Mouse (Mus musculus) neural tube, embryonic 15.5 days (tissue): ENCODE results near the gene Crcp. TPM values are rescaled to one million over a fixed set of nuclear protein-coding genes. Genes with fewer than 3 reads are reported as not detected.

ENCODE experiments used
- ATAC-seq: fragments of 200-750 bp; cut with Nextera tagmentation; 2 replicates; pipeline ENCODE4 v1.8.0; 2017; ENCODE audit warnings: mild to moderate bottlenecking, moderate TSS enrichment, moderate library complexity; ENCODE audit not compliant: low FRiP score
- H3K27ac ChIP-seq: fragments of 300-500 bp; sonication (generic); replicated peaks from 2 replicates; pipeline ENCODE4 v1.5.1; 2015; ENCODE audit warnings: mild to moderate bottlenecking, inconsistent platforms
- H3K27me3 ChIP-seq: fragments of 300-500 bp; sonication (generic); replicated peaks from 2 replicates; pipeline ENCODE4 v1.6.1; 2015; ENCODE audit warnings: inconsistent platforms
- H3K36me3 ChIP-seq: fragments of 300-500 bp; sonication (generic); 2 replicates; pipeline ENCODE4 v1.6.1; 2015; ENCODE audit warnings: inconsistent platforms
- H3K4me1 ChIP-seq: fragments of 300-500 bp; sonication (generic); 2 replicates; pipeline ENCODE4 v1.6.1; 2015; ENCODE audit warnings: inconsistent platforms
- H3K4me2 ChIP-seq: fragments of 300-500 bp; sonication (generic); 2 replicates; pipeline ENCODE4 v1.6.1; 2015; ENCODE audit warnings: inconsistent platforms, mild to moderate bottlenecking, moderate library complexity
- H3K4me3 ChIP-seq: fragments of 300-500 bp; sonication (generic); replicated peaks from 2 replicates; pipeline ENCODE4 v1.5.1; 2015; ENCODE audit warnings: mild to moderate bottlenecking, inconsistent platforms
- H3K9ac ChIP-seq: fragments of 300-500 bp; sonication (generic); replicated peaks from 2 replicates; pipeline ENCODE4 v1.6.1; 2015; ENCODE audit warnings: mild to moderate bottlenecking, inconsistent platforms
- H3K9me3 ChIP-seq: fragments of 300-500 bp; sonication (generic); replicated peaks from 2 replicates; pipeline ENCODE4 v1.6.1; 2016; ENCODE audit warnings: inconsistent platforms
- WGBS: fragments of 180-500 bp; shearing (Covaris S2); methylation state at CpG from one replicate; pipeline ENCODE4 v1.1.7; 2015; ENCODE audit warnings: mixed read lengths; 5-methylcytosine and 5-hydroxymethylcytosine counted together
- polyA plus RNA-seq: library from polyadenylated mRNA; unstranded; fragments of >200 nt; fragmentation: Nextera tagmentation; extraction: Ambion mirVana; gene quantifications from 2 replicates; pipeline ENCODE4 v1.2.1, GENCODE M21; 2015

Gene Crcp
- polyA plus RNA-seq, 1 experiment from 2014 or later, result 80.4 TPM

DNA sequence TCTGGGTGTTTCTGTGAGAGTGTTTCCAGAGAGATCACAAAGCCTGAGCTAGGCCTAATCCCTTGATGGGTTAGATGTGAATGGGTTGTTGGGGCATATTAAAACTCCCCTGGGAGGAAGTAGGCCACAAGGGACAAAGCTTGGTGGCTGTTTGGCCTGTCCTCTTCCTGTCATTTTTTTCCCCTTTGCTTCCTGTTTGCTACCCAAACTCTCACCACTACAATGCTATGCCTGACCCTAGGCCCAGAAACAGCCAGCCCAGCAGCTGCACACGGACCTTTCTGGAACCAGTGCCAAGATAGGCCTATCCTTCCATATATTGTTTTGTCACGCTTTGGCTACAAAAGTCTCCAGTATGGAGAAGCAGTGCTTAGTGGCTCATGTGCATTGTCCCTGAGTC, 33.0 kb downstream of the Crcp start:
- ATAC-seq, result no peak
- whole genome bisulfite sequencing, result 79% methylated on average over 2 of the region's 2 CpGs
- peak overlapping the region; percentile 37; the same call in 1 of the 2 replicates for H3K27ac ChIP-seq

DNA sequence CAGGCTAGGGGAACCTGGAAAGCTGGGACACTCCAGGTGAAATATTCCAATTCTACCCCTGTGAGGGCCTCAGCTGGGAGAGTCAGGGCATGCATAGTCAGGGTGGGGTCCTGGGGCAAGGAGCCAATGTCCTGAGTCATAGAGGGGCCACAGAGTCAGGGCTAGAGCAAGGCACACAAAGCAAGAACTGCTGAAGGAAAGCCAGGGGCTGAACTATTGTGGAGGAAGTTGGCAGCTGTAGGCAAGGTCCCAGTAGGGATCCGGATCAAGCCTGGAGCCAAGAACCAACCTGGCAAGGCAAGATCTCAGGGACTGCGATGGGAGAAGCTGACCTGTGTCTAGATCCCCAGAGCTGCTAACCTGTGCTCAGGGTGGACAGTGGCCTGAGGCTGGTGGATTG, 34.7 kb downstream of the Crcp start:
- 69% methylated on average over 2 of the region's 2 CpGs for WGBS
- Histone ChIP-seq H3K27me3 (no peaks in the 10 kb centered on the region), H3K4me2 (no peak overlapping the region), H3K27ac (no peak overlapping the region), H3K9me3 (no peaks in the 10 kb centered on the region), H3K9ac (no peak overlapping the region), H3K36me3 (peaks cover 25% of the 10 kb centered on the region), H3K4me1 (no peaks in the 10 kb centered on the region), H3K4me3 (no peak overlapping the region)
- ATAC-seq, result no peak

More for the DNA sequence above, 33.0 kb downstream of the Crcp start:
- H3K9ac ChIP-seq, result no peak overlapping the region
- no peaks in the 10 kb centered on the region for H3K4me1 ChIP-seq
- H3K9me3 ChIP-seq, result no peaks in the 10 kb centered on the region
- no peaks in the 10 kb centered on the region for H3K27me3 ChIP-seq
- H3K4me3 ChIP-seq, result no peak overlapping the region
- H3K4me2 ChIP-seq, result no peak overlapping the region
- peaks cover 25% of the 10 kb centered on the region for H3K36me3 ChIP-seq

DNA sequence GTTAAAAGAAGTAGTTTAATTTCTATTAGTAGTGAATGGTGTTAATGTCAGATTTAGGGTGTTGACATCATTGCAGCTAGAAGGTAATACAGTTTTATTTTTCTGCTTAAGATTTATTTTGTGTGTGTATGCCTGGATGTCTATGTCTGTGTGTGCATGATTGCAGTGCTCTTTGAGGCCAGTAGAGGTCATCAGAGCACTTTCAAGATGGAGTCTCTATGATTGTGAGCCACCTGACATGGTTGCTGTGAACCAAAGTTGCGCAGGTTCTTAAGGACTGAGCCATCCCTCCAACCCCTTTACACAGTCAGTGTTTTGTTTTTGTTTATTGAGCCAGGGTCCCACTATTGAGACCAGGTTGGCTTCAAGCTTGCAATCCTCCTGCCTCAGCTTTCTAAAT, 36.5 kb downstream of the Crcp start:
- ATAC-seq, result no peak
- Histone ChIP-seq H3K36me3 (peaks cover 9% of the 10 kb centered on the region), H3K4me3 (no peak overlapping the region), H3K4me2 (no peak overlapping the region), H3K27ac (no peak overlapping the region), H3K9me3 (no peaks in the 10 kb centered on the region), H3K9ac (no peak overlapping the region), H3K27me3 (no peaks in the 10 kb centered on the region), H3K4me1 (no peaks in the 10 kb centered on the region)
- 93% methylated on average over 1 of the region's 1 CpGs for WGBS

DNA sequence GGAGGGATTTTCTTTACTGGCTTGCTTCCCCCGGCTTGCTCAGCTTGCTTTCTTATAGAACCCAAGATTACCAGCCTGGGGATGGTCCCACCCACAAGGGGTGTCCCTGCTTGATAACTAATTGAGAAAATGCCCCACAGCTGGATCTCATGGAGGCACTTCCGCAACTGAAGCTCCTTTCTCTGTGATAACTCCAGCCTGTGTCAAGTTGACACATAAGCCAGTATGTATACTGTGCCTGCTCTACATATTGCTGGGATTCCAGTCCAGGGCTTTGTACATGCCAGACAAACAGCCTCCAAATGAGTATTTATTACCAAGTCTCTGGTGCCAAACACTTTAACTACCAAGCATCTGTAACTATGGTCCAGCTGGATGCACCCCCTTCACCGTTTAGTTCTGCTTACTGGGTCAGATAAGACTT, 38.8 kb downstream of the Crcp start:
- Histone ChIP-seq H3K9ac (no peak overlapping the region), H3K4me1 (no peaks in the 10 kb centered on the region), H3K4me3 (no peak overlapping the region), H3K27ac (no peak overlapping the region), H3K27me3 (no peaks in the 10 kb centered on the region), H3K4me2 (no peak overlapping the region), H3K36me3 (no peaks in the 10 kb centered on the region), H3K9me3 (no peaks in the 10 kb centered on the region)
- no peak for ATAC-seq
- WGBS, result 76% methylated on average over 3 of the region's 3 CpGs

DNA sequence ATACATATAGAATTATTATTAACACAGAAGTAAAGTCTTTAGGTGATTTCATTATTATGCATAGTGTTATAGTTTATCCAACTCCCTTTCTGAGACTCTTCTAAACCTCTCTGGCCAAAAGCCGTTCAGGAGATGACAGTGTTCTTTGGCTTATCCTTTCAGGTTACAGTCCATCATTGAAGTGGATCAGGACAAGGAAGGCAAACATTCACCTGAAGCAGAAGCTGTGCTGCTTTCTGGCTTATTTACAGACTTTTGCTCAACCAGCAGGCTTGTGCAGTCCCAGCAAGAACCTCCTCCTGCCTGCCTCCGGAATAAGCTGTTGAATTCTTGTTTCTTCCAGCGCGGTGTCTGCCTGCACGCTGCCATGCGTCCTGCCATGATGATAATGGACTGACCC, 43.9 kb downstream of the Crcp start, which contains the start of gene Tpst1:
Gene Tpst1 (plus strand): TSS at position 301 of the 400 bp plus-strand sequence.
- Histone ChIP-seq H3K27ac (no peak within 1 kb of the TSS), H3K9me3 (no peaks in the 10 kb centered on the region), H3K4me1 (no peaks in the 10 kb centered on the region), H3K9ac (no peak within 1 kb of the TSS), H3K4me3 (no peak within 1 kb of the TSS), H3K36me3 (no peaks in the 10 kb centered on the region), H3K4me2 (no peak within 1 kb of the TSS), H3K27me3 (no peaks in the 10 kb centered on the region; the same call in 1 of the 2 replicates)
- no peak for ATAC-seq
- WGBS, result 95% methylated on average over 6 of the region's 6 CpGs

DNA sequence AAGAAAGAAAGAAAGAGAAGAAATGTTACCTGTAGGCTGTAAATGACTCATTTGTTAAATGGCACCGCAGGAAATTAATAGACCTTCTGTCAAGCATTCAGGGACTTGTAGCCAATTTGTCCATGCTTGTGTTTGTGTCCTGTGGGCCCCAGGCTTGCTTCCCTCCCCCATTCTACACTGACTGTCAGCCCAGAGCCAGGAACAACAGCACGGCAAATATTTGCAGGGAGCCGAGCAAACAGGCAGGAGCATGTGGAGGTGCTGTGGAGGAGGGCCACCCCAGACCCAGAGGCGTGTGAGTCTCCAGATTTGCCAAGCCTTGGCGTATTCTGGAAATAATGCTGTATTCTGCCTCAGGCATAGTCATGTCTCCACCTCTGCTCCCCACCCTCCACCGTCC, 45.4 kb downstream of the Crcp start:
- Histone ChIP-seq H3K4me3 (no peak overlapping the region), H3K4me1 (peaks cover 6% of the 10 kb centered on the region), H3K4me2 (no peak overlapping the region), H3K27ac (no peak overlapping the region), H3K27me3 (no peaks in the 10 kb centered on the region; the same call in 1 of the 2 replicates), H3K36me3 (no peaks in the 10 kb centered on the region), H3K9me3 (no peaks in the 10 kb centered on the region), H3K9ac (no peak overlapping the region)
- ATAC-seq, result no peak
- WGBS, result 77% methylated on average over 6 of the region's 6 CpGs

DNA sequence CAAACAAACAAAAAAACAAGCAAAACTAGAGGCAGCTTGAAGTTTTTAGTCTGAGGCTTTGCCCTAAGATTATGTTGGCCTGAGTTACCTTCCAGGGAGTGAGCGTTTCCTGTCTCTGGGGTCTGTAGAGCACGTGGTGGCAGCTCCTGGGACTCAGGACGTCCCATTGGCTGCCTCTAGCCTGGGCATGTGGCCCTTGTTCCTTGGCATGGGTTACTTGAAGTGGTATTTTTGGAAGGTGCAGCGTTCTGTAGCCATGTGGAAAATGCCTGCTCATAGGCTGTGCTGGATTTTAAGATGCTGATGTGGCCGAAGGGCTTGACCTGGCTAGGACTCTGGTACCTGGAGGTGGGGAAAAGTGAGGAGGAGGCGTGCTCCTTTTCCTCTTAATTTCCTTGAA, 47.3 kb downstream of the Crcp start:
- WGBS, result 75% methylated on average over 6 of the region's 6 CpGs

DNA sequence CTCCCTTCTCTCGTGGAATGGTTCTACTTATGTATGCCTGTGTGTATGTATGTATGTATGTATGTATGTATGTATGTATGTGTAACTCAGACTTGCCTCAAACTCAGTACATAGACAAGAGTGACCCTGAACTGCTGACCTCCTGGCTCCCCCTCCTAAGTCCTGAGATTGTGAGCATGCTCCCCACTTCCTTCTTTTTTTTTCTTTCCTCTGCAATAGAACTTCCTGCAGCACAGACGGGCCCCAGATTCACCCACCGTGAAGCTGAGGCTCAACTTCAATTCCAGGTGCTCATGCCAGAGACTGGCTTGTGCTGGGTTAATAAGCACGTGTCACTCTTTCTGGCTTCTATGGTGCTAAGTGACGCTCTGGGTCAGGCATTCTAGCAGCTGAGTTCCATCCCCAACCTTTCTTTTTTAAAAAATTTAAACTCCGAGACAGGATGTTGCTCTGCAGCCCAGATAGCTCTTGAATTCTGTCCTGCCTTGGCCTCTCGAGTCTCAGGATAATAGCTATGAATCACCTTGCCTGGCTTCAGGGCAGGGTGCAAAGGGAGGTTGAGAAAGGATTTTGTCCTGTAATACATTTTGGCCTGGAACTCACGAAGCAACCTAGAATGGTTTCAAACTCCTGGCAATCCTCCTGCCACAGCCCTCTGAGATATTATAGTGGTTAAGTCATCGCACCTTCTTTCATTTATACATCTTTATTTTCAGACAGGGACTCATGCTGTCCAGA, 49.2 kb downstream of the Crcp start:
- 76% methylated on average over 9 of the region's 9 CpGs for WGBS
- Histone ChIP-seq H3K4me3 (no peak overlapping the region), H3K4me2 (no peak overlapping the region), H3K36me3 (peaks cover 4% of the 10 kb centered on the region; the same call in 1 of the 2 replicates), H3K27me3 (no peaks in the 10 kb centered on the region; the same call in 1 of the 2 replicates), H3K27ac (no peak overlapping the region), H3K9me3 (0 out of 2 replicates have a peak, but pooled peaks cover 5% of the 10 kb centered on the region), H3K4me1 (peaks cover 20% of the 10 kb centered on the region), H3K9ac (0 out of 2 replicates have a peak overlapping the region, but pooled peaks have one; percentile 50)
- no peak for ATAC-seq

More for the DNA sequence above, 47.3 kb downstream of the Crcp start:
- Histone ChIP-seq H3K4me1 (peaks cover 20% of the 10 kb centered on the region), H3K36me3 (peaks cover 1% of the 10 kb centered on the region; the same call in 1 of the 2 replicates), H3K27ac (no peak overlapping the region), H3K27me3 (no peaks in the 10 kb centered on the region; the same call in 1 of the 2 replicates), H3K4me3 (no peak overlapping the region), H3K9ac (no peak overlapping the region), H3K9me3 (0 out of 2 replicates have a peak, but pooled peaks cover 2% of the 10 kb centered on the region), H3K4me2 (no peak overlapping the region)
- no peak for ATAC-seq

DNA sequence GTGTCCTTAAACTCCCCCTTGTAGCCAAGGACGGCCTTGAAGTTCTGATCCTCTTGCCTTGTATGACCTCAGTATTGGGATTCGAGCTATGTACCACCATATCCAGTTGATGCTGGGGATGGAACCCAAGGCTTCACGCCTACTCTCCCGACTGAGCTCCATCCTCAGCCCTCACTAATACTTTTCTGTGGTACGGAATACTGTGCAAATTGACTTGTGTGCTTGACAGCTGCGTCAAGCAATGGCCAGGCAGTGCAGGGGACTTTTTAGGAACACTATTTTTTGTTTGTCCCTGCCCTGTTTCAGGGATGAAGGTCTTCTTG, 49.7 kb downstream of the Crcp start:
- Histone ChIP-seq H3K4me3 (peak overlapping the region; percentile 55), H3K9me3 (0 out of 2 replicates have a peak, but pooled peaks cover 5% of the 10 kb centered on the region), H3K27ac (peak overlapping the region; percentile 72), H3K27me3 (no peaks in the 10 kb centered on the region; the same call in 1 of the 2 replicates), H3K36me3 (peaks cover 4% of the 10 kb centered on the region; the same call in 1 of the 2 replicates), H3K9ac (peak overlapping the region; percentile 50), H3K4me1 (peaks cover 20% of the 10 kb centered on the region), H3K4me2 (peak overlapping the region; percentile 75)
- 43% methylated on average over 6 of the region's 6 CpGs for WGBS
- ATAC-seq, result peak; percentile 45

DNA sequence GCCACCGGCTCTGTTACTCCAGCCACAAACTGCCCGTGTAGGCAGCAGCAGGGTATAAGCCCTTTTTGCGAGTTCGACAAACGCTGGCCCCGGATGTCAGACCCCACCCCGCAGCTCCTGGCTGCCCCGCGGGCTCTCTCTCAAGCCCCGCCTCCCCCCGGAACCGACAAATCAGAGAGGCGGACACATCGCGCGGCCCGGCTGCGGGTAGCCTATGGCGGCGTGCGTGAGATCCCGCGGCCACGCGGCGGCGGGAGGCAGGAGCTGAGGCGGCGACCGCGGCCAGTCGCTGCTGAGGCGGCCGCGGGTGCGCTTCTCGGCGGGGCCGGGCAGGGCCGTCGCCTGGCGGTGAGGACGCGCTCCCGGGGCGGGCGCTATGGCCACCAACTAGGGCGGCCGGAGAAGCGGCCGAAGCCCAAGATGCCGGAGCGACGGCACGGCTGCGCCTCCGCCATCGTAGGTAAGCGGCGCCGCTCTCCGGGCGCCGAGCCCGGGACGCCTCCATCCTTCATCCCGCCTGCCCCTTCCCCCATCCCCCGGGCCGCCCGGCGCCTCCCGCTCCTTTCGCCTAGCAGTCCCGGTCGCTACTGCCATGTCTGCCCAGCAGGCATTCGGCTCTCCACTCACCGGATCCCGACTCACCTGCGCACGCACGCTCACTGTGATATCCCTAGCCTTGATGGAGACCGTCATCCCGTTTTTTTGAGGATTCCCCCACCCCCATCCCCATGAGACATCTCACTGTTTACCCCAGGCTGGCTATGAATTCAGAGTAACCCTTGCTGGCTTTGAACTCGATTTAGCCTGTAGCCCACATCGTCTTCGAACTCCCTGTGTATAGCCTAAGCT, 50.3 kb downstream of the Crcp start:
- ATAC-seq, result peak; percentile 99
- Histone ChIP-seq H3K4me1 (peaks cover 20% of the 10 kb centered on the region), H3K27ac (peak overlapping the region; percentile 72), H3K36me3 (peaks cover 4% of the 10 kb centered on the region; the same call in 1 of the 2 replicates), H3K27me3 (no peaks in the 10 kb centered on the region; the same call in 1 of the 2 replicates), H3K9ac (peak overlapping the region; percentile 61), H3K4me3 (peak overlapping the region; percentile 55), H3K9me3 (0 out of 2 replicates have a peak, but pooled peaks cover 5% of the 10 kb centered on the region), H3K4me2 (peak overlapping the region; percentile 75)
- WGBS, result under 1% methylated on average over 73 of the region's 86 CpGs

DNA sequence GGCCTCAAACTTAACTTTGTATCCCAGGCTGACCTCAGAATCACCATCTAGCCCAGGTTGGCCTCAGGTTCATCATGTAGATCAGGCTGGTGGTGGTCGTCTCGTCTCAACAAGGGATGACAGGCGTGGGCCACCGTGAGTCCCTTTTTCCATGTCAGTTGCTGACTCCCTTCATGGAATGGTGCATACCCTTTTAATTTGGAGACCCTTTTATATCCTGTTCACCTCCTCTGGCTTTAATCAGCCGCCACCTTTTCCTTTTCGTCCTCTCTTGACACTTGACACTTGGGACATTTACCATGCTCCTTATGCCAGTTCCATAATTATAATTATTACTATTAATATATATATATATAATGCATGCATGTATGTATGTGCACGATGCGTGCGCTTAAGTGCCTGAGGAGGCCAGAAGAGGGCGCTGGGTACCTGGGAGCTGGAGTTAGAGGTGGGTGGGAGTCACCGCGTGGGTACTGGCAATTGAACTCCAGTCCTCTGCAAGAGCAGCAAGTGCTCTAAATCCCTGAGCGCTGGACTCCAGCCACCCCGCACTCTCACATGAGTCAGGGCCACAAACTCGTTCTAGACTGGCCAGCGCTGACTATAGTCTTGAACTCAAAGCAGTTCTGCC, 51.1 kb downstream of the Crcp start:
- 0 out of 2 replicates have a peak, but pooled peaks have one; percentile 5 for ATAC-seq

More for the DNA sequence above, 51.1 kb downstream of the Crcp start:
- Histone ChIP-seq H3K36me3 (peaks cover 4% of the 10 kb centered on the region; the same call in 1 of the 2 replicates), H3K9ac (peak overlapping the region; percentile 61), H3K4me3 (peak overlapping the region; percentile 55), H3K27me3 (no peaks in the 10 kb centered on the region; the same call in 1 of the 2 replicates), H3K4me2 (peak overlapping the region; percentile 75), H3K4me1 (peaks cover 20% of the 10 kb centered on the region), H3K9me3 (0 out of 2 replicates have a peak, but pooled peaks cover 5% of the 10 kb centered on the region), H3K27ac (0 out of 2 replicates have a peak overlapping the region, but pooled peaks have one; percentile 72)
- WGBS, result 75% methylated on average over 16 of the region's 16 CpGs
